Mouse (Mus musculus) midbrain, postnatal 0 days (tissue): ENCODE data around the gene Hspa1l. TPM values are rescaled to one million over a fixed set of nuclear protein-coding genes. Genes with fewer than 3 reads are reported as not detected.

Experiments used
- ATAC-seq: fragments of 200-750 bp; cut with Nextera tagmentation; 2 replicates; pipeline ENCODE4 v1.8.0; 2017; ENCODE audit warnings: moderate number of reproducible peaks, mild to moderate bottlenecking, moderate TSS enrichment, moderate library complexity; ENCODE audit not compliant: low FRiP score
- DNase-seq: peaks from one replicate; pipeline ENCODE4 v3.0.0-alpha.2; 2015; ENCODE audit warnings: low spot score
- H3K27ac ChIP-seq: fragments of 300-500 bp; sonication (generic); 2 replicates; pipeline ENCODE4 v1.5.1; 2014; ENCODE audit warnings: low read depth, mild to moderate bottlenecking, low read length, mixed read lengths
- H3K27me3 ChIP-seq: fragments of 300-500 bp; sonication (generic); 2 replicates; pipeline ENCODE4 v1.6.1; 2014; ENCODE audit warnings: low read length, control low read depth, mixed read lengths; ENCODE audit not compliant: insufficient read depth
- H3K36me3 ChIP-seq: fragments of 300-500 bp; sonication (generic); 2 replicates; pipeline ENCODE4 v1.6.1; 2014; ENCODE audit warnings: low read length, control low read depth, mixed read lengths; ENCODE audit not compliant: insufficient read depth
- H3K4me1 ChIP-seq: fragments of 300-500 bp; sonication (generic); 2 replicates; pipeline ENCODE4 v1.6.1; 2014; ENCODE audit warnings: mild to moderate bottlenecking, control low read depth, antibody characterized with exemption, low read length, mixed read lengths; ENCODE audit not compliant: insufficient read depth
- H3K4me2 ChIP-seq: fragments of 300-500 bp; sonication (generic); 2 replicates; pipeline ENCODE4 v1.6.1; 2014; ENCODE audit warnings: low read depth, mild to moderate bottlenecking, low read length, mixed read lengths; ENCODE audit not compliant: poor library complexity, severe bottlenecking
- H3K4me3 ChIP-seq: fragments of 300-500 bp; sonication (generic); 2 replicates; pipeline ENCODE4 v1.5.1; 2014; ENCODE audit warnings: low read depth, mild to moderate bottlenecking, low read length, moderate library complexity
- H3K9ac ChIP-seq: fragments of 300-500 bp; sonication (generic); replicated peaks from 2 replicates; pipeline ENCODE4 v1.6.1; 2014; ENCODE audit warnings: mild to moderate bottlenecking, low read length, moderate library complexity, mixed read lengths; ENCODE audit not compliant: poor library complexity, severe bottlenecking
- H3K9me3 ChIP-seq: fragments of 300-500 bp; sonication (generic); 2 replicates; pipeline ENCODE4 v1.6.1; 2016; ENCODE audit warnings: low read length, control low read depth
- CTCF ChIP-seq: IDR thresholded peaks from 2 replicates; pipeline ENCODE4 v1.5.1; 2016; ENCODE audit warnings: antibody characterized with exemption, mild to moderate bottlenecking
- WGBS: fragments of 180-500 bp; shearing (Covaris S2); extraction: QIAGEN DNeasy Blood & Tissue Kit; methylation state at CpG from one replicate; pipeline ENCODE4 v1.1.7; 2014; 5-methylcytosine and 5-hydroxymethylcytosine counted together
- polyA plus RNA-seq: library from polyadenylated mRNA; unstranded; fragments of >200 nt; fragmentation: Nextera tagmentation; extraction: Ambion mirVana; gene quantifications from 2 replicates; pipeline ENCODE4 v1.2.1, GENCODE M21; 2015
- total RNA-seq: library from RNA; depleted of rRNA; stranded (reverse); fragments of >200 nt; gene quantifications from 2 replicates; pipeline ENCODE4 v1.2.3, GENCODE M21; 2014

The Hspa1l gene
- total and polyA plus RNA-seq, 2 experiments from 2014 or later = 0.73 to 1.4 TPM

GRCm38 (mm10) chr17:34949553-34949969 lies 22.9 kb upstream of the Hspa1l start:
- 0 out of 2 replicates have a peak, but pooled peaks cover 5% of the 10 kb centered on the region for H3K4me1 ChIP-seq
- no peak overlapping the region for H3K4me3 ChIP-seq
- H3K27me3 ChIP-seq = no peaks in the 10 kb centered on the region
- DNase-seq = no peak
- no peak overlapping the region for H3K27ac ChIP-seq
- whole genome bisulfite sequencing = 44% methylated on average over 4 of the region's 4 CpGs
- no peak overlapping the region for H3K9ac ChIP-seq
- no peak overlapping the region for H3K4me2 ChIP-seq
- no peak for ATAC-seq
- no peaks in the 10 kb centered on the region for H3K9me3 ChIP-seq
- TF ChIP-seq CTCF = no peak
- peaks cover 7% of the 10 kb centered on the region; the same call in 1 of the 2 replicates for H3K36me3 ChIP-seq

GRCm38 (mm10) chr17:34950514-34951455 lies 21.7 kb upstream of the Hspa1l start:
- DNase-seq (no peak), ATAC-seq (no peak)
- Histone ChIP-seq H3K9ac (peak overlapping the region; percentile 97), H3K27me3 (peaks cover 6% of the 10 kb centered on the region; the same call in 1 of the 2 replicates), H3K36me3 (peaks cover 7% of the 10 kb centered on the region; the same call in 1 of the 2 replicates), H3K4me3 (peak overlapping the region; percentile 88), H3K4me2 (peak overlapping the region; percentile 77), H3K4me1 (0 out of 2 replicates have a peak, but pooled peaks cover 5% of the 10 kb centered on the region), H3K9me3 (no peaks in the 10 kb centered on the region), H3K27ac (peak overlapping the region; percentile 93)
- WGBS = 35% methylated on average over 10 of the region's 10 CpGs
- peak; percentile 47 for TF ChIP-seq CTCF

- TF ChIP-seq CTCF = no peak
- WGBS = under 1% methylated on average over 29 of the region's 29 CpGs
- Histone ChIP-seq H3K4me3 (peak overlapping the region; percentile 88), H3K4me2 (peak overlapping the region; percentile 77), H3K9ac (peak overlapping the region; percentile 97), H3K27ac (peak overlapping the region; percentile 93), H3K9me3 (no peaks in the 10 kb centered on the region), H3K4me1 (0 out of 2 replicates have a peak, but pooled peaks cover 5% of the 10 kb centered on the region), H3K27me3 (peaks cover 6% of the 10 kb centered on the region; the same call in 1 of the 2 replicates), H3K36me3 (peaks cover 7% of the 10 kb centered on the region; the same call in 1 of the 2 replicates)
- ATAC-seq = peak; percentile 3; the same call in 1 of the 2 replicates
- peak; percentile 44 for DNase-seq
These were observed 20.7 kb upstream of the Hspa1l start for GRCm38 (mm10) chr17:34951636-34952377.

GRCm38 (mm10) chr17:34952378-34953040 lies 20.0 kb upstream of the Hspa1l start:
- WGBS = under 1% methylated on average over 23 of the region's 23 CpGs
- H3K4me2 ChIP-seq = peak overlapping the region; percentile 77
- ATAC-seq = peak; percentile 85

GRCm38 (mm10) chr17:34953258-34953657 lies 19.2 kb upstream of the Hspa1l start:
- Histone ChIP-seq H3K4me1 (0 out of 2 replicates have a peak, but pooled peaks cover 5% of the 10 kb centered on the region), H3K27me3 (peaks cover 6% of the 10 kb centered on the region; the same call in 1 of the 2 replicates), H3K9ac (no peak overlapping the region), H3K36me3 (peaks cover 7% of the 10 kb centered on the region; the same call in 1 of the 2 replicates), H3K9me3 (no peaks in the 10 kb centered on the region), H3K4me2 (no peak overlapping the region), H3K27ac (no peak overlapping the region), H3K4me3 (no peak overlapping the region)
- ATAC-seq (no peak), DNase-seq (no peak)
- no peak for TF ChIP-seq CTCF
- 86% methylated on average over 3 of the region's 3 CpGs for WGBS

More at GRCm38 (mm10) chr17:34952378-34953040, 20.0 kb upstream of the Hspa1l start:
- Histone ChIP-seq H3K4me1 (0 out of 2 replicates have a peak, but pooled peaks cover 5% of the 10 kb centered on the region), H3K9ac (peak overlapping the region; percentile 97), H3K27ac (peak overlapping the region; percentile 93), H3K27me3 (peaks cover 6% of the 10 kb centered on the region; the same call in 1 of the 2 replicates), H3K9me3 (no peaks in the 10 kb centered on the region), H3K4me3 (peak overlapping the region; percentile 88), H3K36me3 (peaks cover 7% of the 10 kb centered on the region; the same call in 1 of the 2 replicates)
- peak; percentile 84 for DNase-seq
- peak; percentile 80 for TF ChIP-seq CTCF
